Mouse (Mus musculus): Measurements from ENCODE around the gene Spty2d1.

- TF ChIP-seq CTCF (IDR thresholded peaks at IDR 0.05; ENCODE audit: low read depth) (no peak), EP300 (IDR thresholded peaks at IDR 0.05; ENCODE audit: low read depth) (no peak)
Observed at GRCm38 (mm10) chr7:47022482-47022881, 14.3 kb upstream of the Spty2d1 start.
